Mouse (Mus musculus) E14TG2a.4 (cell line): ENCODE measurements around the gene Dazl.

Experiments used
- CTCF ChIP-seq: conservative IDR thresholded peaks from 2 replicates; pipeline ENCODE4 v1.5.1; 2014; ENCODE audit warnings: low read length
- NANOG ChIP-seq: IDR thresholded peaks from 2 replicates; pipeline ENCODE4 v1.6.1; 2014; ENCODE audit warnings: borderline replicate concordance, low read length, mixed read lengths
- POU5F1 ChIP-seq: IDR thresholded peaks from 2 replicates; pipeline ENCODE4 v1.6.1; 2014; ENCODE audit warnings: low read length, borderline replicate concordance

DNA sequence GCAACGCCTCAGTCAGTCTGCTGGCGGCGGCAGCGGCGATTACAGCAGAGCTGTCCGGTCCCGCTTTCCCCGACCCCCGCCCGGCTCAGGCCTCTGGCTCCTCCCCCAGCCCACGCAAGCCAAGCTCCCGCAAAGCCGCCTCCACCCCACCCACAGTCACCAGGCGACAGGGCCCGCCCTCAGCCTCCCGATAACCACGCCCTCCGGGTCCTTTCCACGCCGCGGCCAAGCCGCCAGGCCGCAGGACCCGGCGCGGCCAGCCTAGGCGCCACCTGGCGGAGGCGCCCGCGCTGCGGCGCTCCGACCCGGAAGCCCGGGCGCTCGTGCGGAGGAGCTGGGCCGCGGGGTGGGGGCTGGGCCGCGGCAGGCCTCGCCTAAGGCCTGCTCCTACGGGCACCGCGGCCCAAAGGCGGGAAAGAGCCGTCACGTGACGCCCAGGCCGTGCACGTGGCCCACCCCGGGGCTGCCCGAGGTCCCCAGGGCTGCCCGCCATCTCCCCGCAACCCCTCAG is 720 bp downstream of the Dazl start:
- TF ChIP-seq CTCF (no peak), NANOG (no peak), POU5F1 (no peak)
